Mouse (Mus musculus) embryo, embryonic 9.5 days (tissue): ENCODE data around the gene Vps11.
"Not testable (repeated sequence)": the region's sequence is repeated elsewhere in the genome, so short reads cannot be mapped to it uniquely, and the experiment has no call there.

Source experiments
- DNase-seq: peaks from one replicate; pipeline ENCODE4 v3.0.0-alpha.2; 2017; ENCODE audit errors: extremely low spot score

Gene Vps11

GRCm38 (mm10) chr9:44361190-44361917 lies at the start of gene Vps11:
Gene Vps11, minus strand, starts transcription at chr9:44361670.
- DNase-seq: peak; percentile 95

- DNase-seq: no peak
Observed at GRCm38 (mm10) chr9:44410647-44411336, 49.3 kb upstream of the Vps11 start.

- not testable (repeated sequence) for DNase-seq
Observed at GRCm38 (mm10) chr9:44408693-44409092, 47.2 kb upstream of the Vps11 start.

- DNase-seq: no peak
Observed at GRCm38 (mm10) chr9:44407752-44408097, 46.3 kb upstream of the Vps11 start.

GRCm38 (mm10) chr9:44406906-44407751 lies 45.7 kb upstream of the Vps11 start, which contains the start of the genes Rps25 and Trappc4:
Gene Rps25, plus strand, starts transcription at chr9:44407139.
Gene Trappc4, minus strand, starts transcription at chr9:44407600.
- peak; percentile 97 for DNase-seq

- DNase-seq: no peak
Observed at GRCm38 (mm10) chr9:44405011-44405410, 43.5 kb upstream of the Vps11 start.

- no peak for DNase-seq
Observed at GRCm38 (mm10) chr9:44401081-44401480, 39.6 kb upstream of the Vps11 start.

GRCm38 (mm10) chr9:44399795-44400114 lies 38.3 kb upstream of the Vps11 start:
- no peak for DNase-seq

GRCm38 (mm10) chr9:44399114-44399794 lies 37.8 kb upstream of the Vps11 start:
- no peak for DNase-seq

- no peak for DNase-seq
Observed at GRCm38 (mm10) chr9:44398551-44398950, 37.1 kb upstream of the Vps11 start.

GRCm38 (mm10) chr9:44398087-44398486 lies 36.6 kb upstream of the Vps11 start:
- no peak for DNase-seq

- peak; percentile 91 for DNase-seq
Observed at GRCm38 (mm10) chr9:44396684-44397411, 35.4 kb upstream of the Vps11 start, which contains the start of gene Slc37a4. Gene Slc37a4, plus strand, starts transcription at chr9:44396852.

- DNase-seq: peak; percentile 52
Observed at GRCm38 (mm10) chr9:44391466-44391865, 30.0 kb upstream of the Vps11 start.

GRCm38 (mm10) chr9:44389273-44389672 lies 27.8 kb upstream of the Vps11 start:
- DNase-seq: no peak

- DNase-seq: no peak
Observed at GRCm38 (mm10) chr9:44387221-44387620, 25.8 kb upstream of the Vps11 start.

- no peak for DNase-seq
Observed at GRCm38 (mm10) chr9:44384596-44384995, 23.1 kb upstream of the Vps11 start.

GRCm38 (mm10) chr9:44379862-44380261 lies 18.4 kb upstream of the Vps11 start:
- no peak for DNase-seq

- DNase-seq: peak; percentile 100
Observed at GRCm38 (mm10) chr9:44379054-44379834, 17.8 kb upstream of the Vps11 start, which contains the start of gene Hyou1. Gene Hyou1, plus strand, starts transcription at chr9:44379490.

- DNase-seq: no peak
Observed at GRCm38 (mm10) chr9:44378153-44378730, 16.8 kb upstream of the Vps11 start.

GRCm38 (mm10) chr9:44377335-44377734 lies 15.9 kb upstream of the Vps11 start:
- DNase-seq: not testable (repeated sequence)
